Mouse (Mus musculus): ENCODE results near the gene Dip2c. TPM values are rescaled to one million over a fixed set of nuclear protein-coding genes. Genes with fewer than 3 reads are reported as not detected.

Dip2c gene
- total RNA-seq, 2 experiments from 2014 or later, result 39.2 to 40.7 TPM

- no peak for DNase-seq
- intact Hi-C loops (cut with DNase I), result no loop called here
These were observed 48.9 kb downstream of the Dip2c start for GRCm38 (mm10) chr13:9325262-9325661.

- intact Hi-C loops (cut with DNase I), result no loop called here
- DNase-seq, result peak in 1 of 2 experiments; percentile 23
These were observed 53.1 kb downstream of the Dip2c start for GRCm38 (mm10) chr13:9329307-9329915.

GRCm38 (mm10) chr13:9333187-9333586, 56.9 kb downstream of the Dip2c start:
- DNase-seq, result no peak
- intact Hi-C loops (cut with DNase I), result no loop called here

- intact Hi-C loops (cut with DNase I), result no loop called here
- no peak for DNase-seq
These were observed 64.0 kb downstream of the Dip2c start for GRCm38 (mm10) chr13:9340293-9340692.

- intact Hi-C loops (cut with DNase I), result no loop called here
These were observed 66.4 kb downstream of the Dip2c start for GRCm38 (mm10) chr13:9342696-9343095.

GRCm38 (mm10) chr13:9347448-9347847, 71.1 kb downstream of the Dip2c start:
- no peak for DNase-seq
- intact Hi-C loops (cut with DNase I), result no loop called here

More at GRCm38 (mm10) chr13:9342696-9343095, 66.4 kb downstream of the Dip2c start:
- DNase-seq, result no peak

- peak; percentile 24 to 45 for DNase-seq
- intact Hi-C loops (cut with DNase I), result loop anchor here (5.0 kb wide), 1 partner anchor 157 kb away; no protein-coding TSS in a partner anchor
These were observed 74.3 kb downstream of the Dip2c start for GRCm38 (mm10) chr13:9350670-9351069.

GRCm38 (mm10) chr13:9353890-9354289, 77.6 kb downstream of the Dip2c start:
- DNase-seq, result no peak

GRCm38 (mm10) chr13:9355331-9355730, 79.0 kb downstream of the Dip2c start:
- intact Hi-C loops (cut with DNase I), result no loop called here
- DNase-seq, result no peak

More at GRCm38 (mm10) chr13:9353890-9354289, 77.6 kb downstream of the Dip2c start:
- intact Hi-C loops (cut with DNase I), result loop anchor here (5.0 kb wide), 1 partner anchor 153 kb away; no protein-coding TSS in a partner anchor

- intact Hi-C loops (cut with DNase I), result no loop called here
- DNase-seq, result no peak
These were observed 85.1 kb downstream of the Dip2c start for GRCm38 (mm10) chr13:9361457-9361856.

- intact Hi-C loops (cut with DNase I), result no loop called here
- DNase-seq, result no peak
These were observed 95.1 kb downstream of the Dip2c start for GRCm38 (mm10) chr13:9371387-9371786.

- no peak for DNase-seq
- intact Hi-C loops (cut with DNase I), result no loop called here
These were observed 100.8 kb downstream of the Dip2c start for GRCm38 (mm10) chr13:9377130-9377529.

GRCm38 (mm10) chr13:9380740-9381410, 104.5 kb downstream of the Dip2c start:
- intact Hi-C loops (cut with DNase I), result no loop called here
- DNase-seq, result no peak

GRCm38 (mm10) chr13:9388017-9388416, 111.7 kb downstream of the Dip2c start:
- intact Hi-C loops (cut with DNase I), result no loop called here
- no peak for DNase-seq

- intact Hi-C loops (cut with DNase I), result no loop called here
- DNase-seq, result no peak
These were observed 113.0 kb downstream of the Dip2c start for GRCm38 (mm10) chr13:9389334-9389733.

- no peak for DNase-seq
- intact Hi-C loops (cut with DNase I), result loop anchor here (10.0 kb wide), 1 partner anchor 206 kb away; no protein-coding TSS in a partner anchor
These were observed 114.0 kb downstream of the Dip2c start for GRCm38 (mm10) chr13:9390204-9390804.

- DNase-seq, result no peak
- intact Hi-C loops (cut with DNase I), result loop anchor here (10.0 kb wide), 1 partner anchor 209 kb away; no protein-coding TSS in a partner anchor
These were observed 117.1 kb downstream of the Dip2c start for GRCm38 (mm10) chr13:9393470-9393869.

- DNase-seq, result no peak
- intact Hi-C loops (cut with DNase I), result loop anchor here (10.0 kb wide), 1 partner anchor 210 kb away; no protein-coding TSS in a partner anchor
These were observed 119.0 kb downstream of the Dip2c start for GRCm38 (mm10) chr13:9395286-9395685.

GRCm38 (mm10) chr13:9398846-9399245, 122.5 kb downstream of the Dip2c start:
- intact Hi-C loops (cut with DNase I), result loop anchor here (10.0 kb wide), 1 partner anchor 214 kb away; no protein-coding TSS in a partner anchor
- no peak for DNase-seq

GRCm38 (mm10) chr13:9405399-9405798, 129.1 kb downstream of the Dip2c start:
- DNase-seq, result no peak
- intact Hi-C loops (cut with DNase I), result no loop called here

GRCm38 (mm10) chr13:9408983-9409382, 132.7 kb downstream of the Dip2c start:
- intact Hi-C loops (cut with DNase I), result no loop called here
- DNase-seq, result no peak

Measured in heart, postnatal 36 days (tissue).